Mouse (Mus musculus) embryonic facial prominence, embryonic 10.5 days (tissue): Measurements from ENCODE around the gene Zfp628. TPM values are rescaled to one million over a fixed set of nuclear protein-coding genes. Genes with fewer than 3 reads are reported as not detected.

Source experiments
- DNase-seq: peaks from one replicate; pipeline ENCODE4 v3.0.0-alpha.2; 2017; ENCODE audit warnings: low spot score
- H3K27ac ChIP-seq: fragments of 300-500 bp; sonication (generic); replicated peaks from 2 replicates; pipeline ENCODE4 v1.5.1; 2016; ENCODE audit warnings: mild to moderate bottlenecking
- H3K27me3 ChIP-seq: fragments of 300-500 bp; sonication (generic); replicated peaks from 2 replicates; pipeline ENCODE4 v1.6.1; 2016; ENCODE audit warnings: low read depth, mild to moderate bottlenecking; ENCODE audit not compliant: poor library complexity, severe bottlenecking
- H3K36me3 ChIP-seq: fragments of 300-500 bp; sonication (generic); replicated peaks from 2 replicates; pipeline ENCODE4 v1.6.1; 2016; ENCODE audit warnings: mild to moderate bottlenecking, moderate library complexity
- H3K4me1 ChIP-seq: fragments of 300-500 bp; sonication (generic); 2 replicates; pipeline ENCODE4 v1.6.1; 2016
- H3K4me3 ChIP-seq: fragments of 300-500 bp; sonication (generic); 2 replicates; pipeline ENCODE4 v1.5.1; 2016; ENCODE audit warnings: mild to moderate bottlenecking, moderate library complexity
- H3K9me3 ChIP-seq: fragments of 300-500 bp; sonication (generic); 2 replicates; pipeline ENCODE4 v1.6.1; 2016; ENCODE audit warnings: mild to moderate bottlenecking
- WGBS: fragments of 180-500 bp; shearing (Covaris S2); methylation state at CpG from one replicate; pipeline ENCODE4 v1.1.7; 2016; 5-methylcytosine and 5-hydroxymethylcytosine counted together
- polyA plus RNA-seq: library from polyadenylated mRNA; unstranded; fragments of >200 nt; fragmentation: Nextera tagmentation; extraction: Ambion mirVana; gene quantifications from 2 replicates; pipeline ENCODE4 v1.2.1, GENCODE M21; 2016

Zfp628 gene
- polyA plus RNA-seq, 1 experiment from 2014 or later: 4.6 TPM

DNA sequence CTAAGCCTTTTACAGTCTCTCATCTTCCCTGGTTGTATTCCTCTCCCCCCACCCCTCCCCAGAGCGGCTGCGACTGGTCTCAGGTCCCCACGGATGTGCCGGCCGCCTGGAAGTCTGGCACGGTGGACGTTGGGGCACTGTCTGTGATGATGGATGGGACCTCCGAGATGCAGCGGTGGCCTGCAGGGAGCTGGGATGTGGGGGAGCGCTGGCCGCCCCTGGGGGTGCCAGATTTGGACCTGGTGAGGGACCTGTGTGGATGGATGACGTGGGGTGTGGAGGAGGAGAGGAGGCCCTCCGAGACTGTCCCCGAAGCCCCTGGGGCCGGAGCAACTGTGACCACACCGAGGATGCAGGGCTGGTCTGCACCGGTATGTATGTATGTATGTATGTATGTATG is 13.3 kb downstream of the Zfp628 start:
- no peaks in the 10 kb centered on the region for H3K36me3 ChIP-seq
- DNase-seq: no peak
- no peaks in the 10 kb centered on the region for H3K27me3 ChIP-seq
- WGBS: 88% methylated on average over 17 of the region's 17 CpGs
- H3K4me1 ChIP-seq: peaks cover 54% of the 10 kb centered on the region
- no peak overlapping the region for H3K4me3 ChIP-seq
- H3K27ac ChIP-seq: peak overlapping the region; percentile 48; the same call in 1 of the 2 replicates
- no peaks in the 10 kb centered on the region for H3K9me3 ChIP-seq

DNA sequence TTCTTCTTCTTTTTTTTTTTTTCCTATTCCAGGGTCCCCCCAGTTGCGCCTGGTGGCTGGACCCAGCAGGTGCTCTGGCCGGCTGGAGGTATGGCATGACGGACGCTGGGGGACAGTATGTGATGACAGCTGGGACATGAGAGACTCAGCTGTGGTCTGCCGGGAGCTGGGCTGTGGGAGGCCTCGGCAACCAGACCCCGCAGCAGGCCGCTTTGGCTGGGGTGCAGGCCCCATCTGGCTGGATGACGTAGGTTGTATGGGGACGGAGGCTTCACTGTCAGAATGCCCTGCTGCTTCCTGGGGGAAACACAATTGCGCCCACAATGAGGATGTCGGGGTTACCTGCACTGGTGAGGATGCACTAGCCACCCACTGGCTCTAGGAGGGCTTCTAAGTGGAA is 18.1 kb downstream of the Zfp628 start:
- no peak overlapping the region for H3K27ac ChIP-seq
- no peaks in the 10 kb centered on the region for H3K36me3 ChIP-seq
- no peaks in the 10 kb centered on the region for H3K27me3 ChIP-seq
- peaks cover 6% of the 10 kb centered on the region for H3K4me1 ChIP-seq
- DNase-seq: no peak
- no peak overlapping the region for H3K4me3 ChIP-seq
- WGBS: 78% methylated on average over 12 of the region's 12 CpGs
- peaks cover 7% of the 10 kb centered on the region; the same call in 1 of the 2 replicates for H3K9me3 ChIP-seq

DNA sequence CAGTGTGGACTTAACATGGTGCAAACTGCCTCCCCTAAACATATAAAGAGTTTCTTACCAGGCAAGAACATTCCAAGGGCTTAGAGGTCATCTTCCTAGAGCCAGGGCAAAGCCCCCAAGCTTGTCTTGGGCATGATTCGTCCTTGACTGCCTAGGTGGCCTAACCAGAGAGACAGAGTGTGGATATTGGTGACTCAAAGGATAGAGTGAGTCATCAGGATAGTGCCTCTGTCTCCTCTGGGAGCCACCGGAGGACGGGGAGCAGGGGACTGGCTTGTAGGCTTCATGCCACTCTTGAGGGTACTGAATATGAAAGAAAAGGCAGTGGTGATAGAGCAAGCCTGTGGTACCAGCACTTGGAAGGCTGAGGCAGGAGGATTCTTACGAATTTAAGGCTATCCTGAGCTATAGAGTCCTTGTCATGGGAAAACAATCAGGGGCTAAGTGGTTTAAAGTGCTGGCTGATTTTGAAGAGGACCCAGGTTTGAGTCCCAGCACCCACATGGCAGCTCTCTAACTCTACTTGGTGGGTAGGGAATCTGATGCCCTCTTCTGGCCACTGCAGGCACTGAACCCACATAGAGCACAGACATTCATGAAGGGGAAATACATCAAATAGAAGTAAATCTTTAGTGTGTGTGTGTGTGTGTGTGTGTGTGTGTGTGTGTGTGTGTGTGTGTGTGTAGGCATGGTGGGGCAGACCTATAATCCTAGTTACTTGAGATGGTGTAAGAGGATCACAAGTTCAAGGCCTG is 19.3 kb downstream of the Zfp628 start:
- no peak overlapping the region for H3K4me3 ChIP-seq
- no peaks in the 10 kb centered on the region for H3K36me3 ChIP-seq
- DNase-seq: no peak
- 91% methylated on average over 4 of the region's 4 CpGs for WGBS
- no peak overlapping the region for H3K27ac ChIP-seq
- H3K9me3 ChIP-seq: peaks cover 7% of the 10 kb centered on the region; the same call in 1 of the 2 replicates
- no peaks in the 10 kb centered on the region for H3K27me3 ChIP-seq
- no peaks in the 10 kb centered on the region; the same call in 1 of the 2 replicates for H3K4me1 ChIP-seq

DNA sequence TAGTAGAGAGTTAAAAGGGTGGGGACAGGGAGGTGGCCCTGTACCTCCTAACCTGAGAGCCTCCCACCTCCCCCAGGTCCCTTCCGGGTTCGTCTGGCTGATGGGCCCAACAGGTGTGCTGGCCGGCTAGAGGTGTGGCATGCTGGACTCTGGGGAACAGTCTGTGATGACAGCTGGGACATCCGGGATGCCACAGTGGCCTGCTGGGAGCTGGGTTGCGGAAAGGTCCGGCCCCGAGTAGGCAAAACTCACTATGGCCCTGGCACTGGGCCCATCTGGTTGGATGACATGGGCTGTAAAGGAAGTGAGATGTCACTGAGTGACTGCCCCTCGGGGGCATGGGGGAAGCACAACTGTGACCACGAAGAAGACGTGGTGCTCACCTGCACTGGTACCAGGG is 21.8 kb downstream of the Zfp628 start:
- no peaks in the 10 kb centered on the region for H3K4me1 ChIP-seq
- H3K27me3 ChIP-seq: no peaks in the 10 kb centered on the region
- DNase-seq: no peak
- no peak overlapping the region for H3K27ac ChIP-seq
- H3K36me3 ChIP-seq: no peaks in the 10 kb centered on the region
- no peak overlapping the region for H3K4me3 ChIP-seq
- WGBS: 81% methylated on average over 10 of the region's 10 CpGs
- H3K9me3 ChIP-seq: peaks cover 7% of the 10 kb centered on the region; the same call in 1 of the 2 replicates

DNA sequence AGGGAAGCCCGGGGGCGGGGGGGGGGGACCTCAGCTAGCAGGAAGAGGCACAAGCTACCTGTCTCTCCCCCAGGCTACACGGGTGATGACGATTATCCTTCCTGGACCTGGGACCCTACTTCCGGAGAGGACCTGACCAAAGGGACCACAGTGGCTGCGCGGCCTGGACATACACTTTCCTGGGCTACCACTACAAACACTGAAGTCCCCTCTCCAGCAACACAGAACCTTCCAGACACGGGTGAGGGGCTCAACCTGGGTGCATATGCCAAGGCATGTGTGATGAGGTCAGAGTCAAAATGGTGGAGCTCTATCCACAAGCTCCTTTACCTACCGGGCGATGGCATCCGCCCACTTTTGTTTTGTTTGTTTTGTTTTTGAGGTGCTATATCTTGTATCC is 22.4 kb downstream of the Zfp628 start:
- H3K27me3 ChIP-seq: no peaks in the 10 kb centered on the region
- no peaks in the 10 kb centered on the region for H3K36me3 ChIP-seq
- no peak overlapping the region for H3K27ac ChIP-seq
- H3K4me3 ChIP-seq: no peak overlapping the region
- H3K9me3 ChIP-seq: peaks cover 7% of the 10 kb centered on the region; the same call in 1 of the 2 replicates
- 72% methylated on average over 11 of the region's 11 CpGs for WGBS
- no peak for DNase-seq
- H3K4me1 ChIP-seq: no peaks in the 10 kb centered on the region

DNA sequence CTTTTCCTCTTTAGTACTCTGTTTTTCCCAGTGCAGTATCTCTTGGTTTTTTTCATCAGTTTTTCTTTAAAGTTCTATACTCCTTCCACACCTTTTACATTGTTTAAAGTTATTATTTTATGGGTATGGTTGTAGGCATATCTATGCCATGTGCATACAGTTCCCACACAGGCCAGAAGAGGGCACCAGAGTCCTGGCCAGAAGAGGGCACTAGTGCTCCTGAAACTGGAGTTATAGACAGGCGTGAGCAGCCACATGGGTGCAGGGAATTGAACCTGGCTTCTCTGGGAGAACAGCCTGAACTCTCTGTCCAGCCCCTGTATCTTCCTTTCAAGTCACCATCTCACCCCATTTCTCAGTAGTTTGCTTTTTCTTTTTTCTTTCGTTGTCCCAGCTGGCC is 23.4 kb downstream of the Zfp628 start:
- Histone ChIP-seq H3K36me3 (no peaks in the 10 kb centered on the region), H3K27ac (no peak overlapping the region), H3K9me3 (peaks cover 7% of the 10 kb centered on the region; the same call in 1 of the 2 replicates), H3K4me3 (no peak overlapping the region), H3K4me1 (peaks cover 3% of the 10 kb centered on the region; the same call in 1 of the 2 replicates), H3K27me3 (no peaks in the 10 kb centered on the region)
- 33% methylated on average over 2 of the region's 2 CpGs for WGBS
- peak; percentile 76 for DNase-seq

DNA sequence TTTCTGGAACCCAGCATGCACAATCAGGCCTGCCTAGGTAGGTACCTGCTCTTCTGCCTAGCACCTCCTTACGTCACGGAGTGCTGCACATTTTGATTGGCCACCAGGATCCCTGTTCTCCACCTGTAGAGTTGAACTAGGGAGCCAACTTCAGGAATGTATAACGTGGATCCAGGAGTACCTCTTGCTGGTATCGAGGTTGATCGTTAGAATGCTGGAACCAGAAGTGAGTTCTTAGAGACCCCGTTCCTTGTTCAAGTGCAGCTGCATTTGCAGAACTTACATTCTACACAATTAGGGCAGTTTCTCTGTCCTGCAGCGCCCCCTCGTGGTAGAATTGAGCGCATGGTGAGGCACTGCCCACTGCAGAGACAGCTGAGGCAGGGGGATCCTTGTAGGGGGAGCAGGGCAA is 25.1 kb downstream of the Zfp628 start:
- no peaks in the 10 kb centered on the region for H3K27me3 ChIP-seq
- no peaks in the 10 kb centered on the region for H3K36me3 ChIP-seq
- no peak overlapping the region for H3K27ac ChIP-seq
- no peaks in the 10 kb centered on the region for H3K9me3 ChIP-seq
- peak; percentile 84 for DNase-seq
- 24% methylated on average over 9 of the region's 9 CpGs for WGBS
- peaks cover 5% of the 10 kb centered on the region; the same call in 1 of the 2 replicates for H3K4me1 ChIP-seq
- no peak overlapping the region for H3K4me3 ChIP-seq

DNA sequence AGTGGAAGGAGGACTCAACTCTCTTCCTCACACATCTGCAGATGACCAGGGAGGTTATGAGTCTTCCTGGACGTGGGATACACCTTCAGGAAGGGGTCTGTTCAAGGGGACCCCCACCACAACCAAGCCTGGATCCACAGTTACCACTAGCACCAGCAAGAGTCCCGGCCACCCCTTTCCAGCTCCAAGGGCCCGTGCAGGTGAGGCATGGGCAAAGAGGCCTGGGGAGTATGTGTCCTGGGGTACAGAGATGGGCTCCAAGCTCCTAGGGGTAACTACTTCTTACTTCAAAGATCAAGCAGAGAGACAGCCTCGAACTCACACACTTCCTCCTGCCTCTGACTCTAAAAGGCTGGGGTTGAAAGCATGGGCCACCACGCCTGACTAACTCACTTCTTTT is 27.7 kb downstream of the Zfp628 start:
- no peak for DNase-seq
- 59% methylated on average over 5 of the region's 5 CpGs for WGBS
- no peaks in the 10 kb centered on the region for H3K36me3 ChIP-seq

DNA sequence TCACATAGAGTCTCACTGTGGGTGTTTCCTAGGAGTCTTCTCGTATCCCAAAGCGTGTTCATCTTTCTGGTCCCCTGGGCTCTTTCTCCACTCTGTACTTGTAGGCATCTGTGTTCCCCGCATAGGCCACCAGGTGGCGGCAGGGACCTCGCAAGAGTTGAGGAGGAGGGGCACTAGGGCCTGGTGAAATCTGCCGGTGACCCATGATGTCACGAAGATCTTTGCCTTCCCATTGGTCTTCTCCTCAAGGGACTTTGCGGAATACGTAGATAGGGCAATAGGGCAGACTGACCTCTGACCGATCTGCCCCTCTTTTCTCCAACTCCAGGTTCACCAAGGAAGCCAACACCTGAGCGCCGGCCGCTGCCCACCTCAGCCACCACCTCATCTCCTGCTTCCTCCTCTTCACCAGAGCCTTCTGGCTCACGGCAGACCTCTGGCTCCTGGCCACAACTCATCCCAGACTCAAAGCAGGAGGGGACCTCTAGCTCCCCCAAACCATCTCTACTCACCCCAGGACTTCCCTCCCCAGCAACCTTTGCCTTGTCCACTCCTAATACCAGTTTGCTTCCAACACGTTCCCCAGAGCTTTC is 28.3 kb downstream of the Zfp628 start:
- H3K4me3 ChIP-seq: peak overlapping the region; percentile 47
- H3K27ac ChIP-seq: peak overlapping the region; percentile 40

More for the DNA sequence above, 27.7 kb downstream of the Zfp628 start:
- Histone ChIP-seq H3K9me3 (no peaks in the 10 kb centered on the region), H3K27ac (no peak overlapping the region), H3K4me1 (peaks cover 5% of the 10 kb centered on the region; the same call in 1 of the 2 replicates), H3K4me3 (no peak overlapping the region), H3K27me3 (no peaks in the 10 kb centered on the region)

DNA sequence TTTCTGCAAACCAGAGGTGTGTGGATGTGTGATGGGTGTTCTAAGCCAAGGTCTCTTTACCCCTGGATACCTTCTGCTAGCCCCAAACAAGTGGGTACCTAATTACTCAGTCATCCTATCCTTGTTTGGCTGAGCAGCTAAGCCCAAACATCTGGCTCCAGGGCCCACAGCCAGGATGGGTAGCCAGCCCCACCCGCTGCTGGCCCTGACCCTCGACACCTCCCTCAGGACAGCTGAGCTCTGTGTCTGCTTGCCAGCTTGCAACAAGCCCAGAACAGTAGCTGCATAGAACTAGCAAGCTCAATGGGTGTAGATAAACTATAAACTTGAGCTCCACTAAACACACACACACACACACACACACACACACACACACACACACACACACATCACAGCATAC is 32.8 kb downstream of the Zfp628 start:
- no peaks in the 10 kb centered on the region for H3K9me3 ChIP-seq
- no peaks in the 10 kb centered on the region for H3K36me3 ChIP-seq
- WGBS: 56% methylated on average over 2 of the region's 2 CpGs

More for the DNA sequence above, 28.3 kb downstream of the Zfp628 start:
- Histone ChIP-seq H3K36me3 (no peaks in the 10 kb centered on the region), H3K9me3 (no peaks in the 10 kb centered on the region), H3K27me3 (no peaks in the 10 kb centered on the region), H3K4me1 (peaks cover 5% of the 10 kb centered on the region; the same call in 1 of the 2 replicates)
- peak; percentile 91 for DNase-seq
- WGBS: 21% methylated on average over 15 of the region's 15 CpGs

DNA sequence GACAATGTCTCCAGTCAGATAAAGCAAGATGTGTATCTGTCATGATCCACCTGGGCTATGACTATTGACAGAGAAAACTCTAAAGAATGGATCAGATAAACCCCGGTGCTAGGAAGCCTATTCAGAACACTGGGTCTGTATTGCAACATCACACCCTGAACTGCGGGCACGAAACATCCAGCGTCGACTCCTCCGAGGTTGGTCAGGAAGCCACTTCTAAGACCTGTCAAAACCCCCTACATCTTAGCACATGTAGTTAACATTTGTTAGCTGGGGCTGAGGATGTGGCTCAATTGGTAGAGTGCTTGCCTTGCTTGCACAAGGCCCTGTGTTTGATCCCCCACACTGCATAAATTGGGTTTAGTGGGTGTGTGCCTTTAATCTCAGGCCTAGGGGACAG is 33.4 kb downstream of the Zfp628 start:
- no peak for DNase-seq
- no peak overlapping the region for H3K27ac ChIP-seq
- H3K9me3 ChIP-seq: no peaks in the 10 kb centered on the region
- no peaks in the 10 kb centered on the region for H3K27me3 ChIP-seq
- no peaks in the 10 kb centered on the region for H3K36me3 ChIP-seq
- no peak overlapping the region for H3K4me3 ChIP-seq
- 80% methylated on average over 6 of the region's 6 CpGs for WGBS
- H3K4me1 ChIP-seq: peaks cover 2% of the 10 kb centered on the region; the same call in 1 of the 2 replicates

More for the DNA sequence above, 32.8 kb downstream of the Zfp628 start:
- DNase-seq: no peak
- Histone ChIP-seq H3K4me3 (no peak overlapping the region), H3K27me3 (no peaks in the 10 kb centered on the region), H3K4me1 (peaks cover 5% of the 10 kb centered on the region; the same call in 1 of the 2 replicates), H3K27ac (no peak overlapping the region)

DNA sequence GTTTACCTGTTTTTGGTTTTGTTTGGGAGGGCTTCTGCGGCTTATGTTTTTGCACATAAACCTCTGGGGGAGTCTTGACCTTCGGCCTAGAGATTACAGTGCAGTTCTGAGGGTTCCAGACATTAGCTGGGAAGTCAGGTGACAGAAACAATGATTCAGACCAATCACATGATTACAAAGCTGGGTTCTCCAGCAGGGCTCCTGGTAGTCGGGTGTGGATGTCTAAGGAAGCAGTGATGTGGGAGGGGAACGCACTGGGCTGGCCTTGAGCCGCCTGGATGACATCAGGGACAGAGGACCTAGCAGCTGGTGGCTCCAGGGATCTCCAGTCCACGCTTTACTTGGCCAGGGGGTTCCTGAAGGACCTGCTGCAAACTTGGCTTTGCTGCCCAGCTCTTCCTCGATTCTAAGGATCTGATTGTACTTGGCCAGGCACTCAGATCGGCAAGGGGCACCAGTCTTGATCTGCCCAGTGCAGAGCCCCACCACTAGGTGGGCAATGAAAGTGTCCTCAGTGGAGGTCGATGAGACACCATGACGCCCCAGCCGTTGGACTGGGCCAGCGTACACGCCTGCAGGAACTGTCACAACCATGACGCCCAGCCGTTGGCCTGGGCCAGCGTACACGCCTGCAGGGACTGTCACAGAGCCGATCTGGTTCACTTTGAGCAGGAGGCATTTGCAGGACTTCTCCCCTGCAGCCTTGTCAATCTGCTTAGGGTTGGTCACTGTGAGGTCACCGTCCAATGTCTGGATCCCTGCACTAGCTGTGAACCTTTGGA is 35.7 kb downstream of the Zfp628 start:
- no peaks in the 10 kb centered on the region for H3K9me3 ChIP-seq
- no peaks in the 10 kb centered on the region for H3K36me3 ChIP-seq
- no peak for DNase-seq
- no peak overlapping the region for H3K27ac ChIP-seq
- no peaks in the 10 kb centered on the region for H3K27me3 ChIP-seq
- WGBS: 83% methylated on average over 19 of the region's 19 CpGs
- H3K4me3 ChIP-seq: no peak overlapping the region
- H3K4me1 ChIP-seq: no peaks in the 10 kb centered on the region
